Mouse (Mus musculus) bone marrow macrophage, adult 2 months (primary cell): ENCODE measurements around the gene Zfp541.

Experiments
- CTCF ChIP-seq: IDR thresholded peaks from 2 replicates; pipeline ENCODE4 v1.5.1; 2012; ENCODE audit warnings: low read depth, mild to moderate bottlenecking, low read length, moderate library complexity
- POLR2A ChIP-seq: IDR thresholded peaks from 2 replicates; pipeline ENCODE4 v1.6.1; 2012; ENCODE audit warnings: mild to moderate bottlenecking, low read depth, low read length, borderline replicate concordance

DNA sequence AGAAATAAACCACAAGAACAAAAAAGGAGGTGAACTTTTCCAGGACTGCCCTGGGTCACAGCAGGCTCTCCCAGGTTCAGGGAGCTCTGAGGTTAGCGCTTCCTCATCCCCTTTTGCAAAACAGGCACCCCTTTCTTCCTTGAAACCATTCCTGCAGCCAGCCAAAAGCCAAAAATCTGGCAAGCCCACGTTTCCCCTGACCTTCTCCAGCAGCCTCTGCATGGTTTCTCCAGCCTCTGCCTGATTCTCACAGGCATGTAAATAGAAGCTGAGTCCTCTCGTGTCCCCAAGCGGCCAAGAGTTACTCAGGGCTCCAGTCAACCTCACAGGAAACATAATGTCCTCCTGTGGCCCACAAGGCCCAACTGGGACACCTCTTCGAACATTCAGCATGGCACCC lies 46.2 kb upstream of the Zfp541 start:
- TF ChIP-seq POLR2A = no peak
- no peak for TF ChIP-seq CTCF
